Mouse (Mus musculus) embryo, embryonic 10.5 days (tissue): ENCODE measurements around the gene Mrm3.
A peak's percentile ranks its signal among the peaks of the same experiment; 100 is the strongest.

Experiments used
- DNase-seq: peaks from one replicate; pipeline ENCODE4 v3.0.0-alpha.2; 2015; ENCODE audit warnings: low spot score

The Mrm3 gene

DNA sequence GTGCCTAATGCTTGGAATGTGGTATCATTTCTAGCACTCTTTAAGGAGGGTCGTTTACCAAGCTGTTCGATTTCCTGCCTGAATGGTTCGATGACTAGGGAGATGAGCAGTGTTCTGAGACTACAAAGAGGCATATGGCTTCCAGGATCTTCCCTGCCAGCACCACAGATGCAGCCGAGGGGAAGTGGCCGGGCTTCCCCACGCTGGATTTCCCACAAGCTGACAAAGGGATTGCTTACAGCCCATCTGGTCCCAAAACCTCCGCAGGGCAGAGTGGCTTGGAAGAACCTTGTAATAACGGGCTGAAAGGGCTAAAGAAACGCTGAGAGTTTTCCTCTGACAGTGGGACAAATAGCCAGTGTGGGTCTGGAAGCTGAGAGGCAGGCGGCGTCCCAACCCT, 46.9 kb downstream of the Mrm3 start:
- peak; percentile 65 for DNase-seq

DNA sequence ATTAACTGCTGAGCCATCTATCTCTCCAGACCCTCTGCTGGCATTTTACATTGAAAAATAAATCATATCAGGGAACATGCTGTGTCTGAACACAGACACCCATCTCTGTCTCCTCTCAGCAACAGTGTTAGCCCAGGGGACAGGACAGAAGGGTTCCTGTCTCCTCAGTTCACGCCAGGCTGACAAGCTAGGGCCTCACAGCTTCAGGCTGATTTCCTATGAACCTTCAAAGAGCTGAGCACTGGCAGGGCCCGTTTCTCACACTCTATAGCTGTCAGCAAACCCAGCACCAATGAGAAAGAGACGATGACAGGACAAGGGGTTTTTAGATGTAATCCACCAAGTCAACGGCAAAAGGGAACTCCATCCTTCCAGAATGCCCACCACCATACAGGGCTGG, 48.4 kb downstream of the Mrm3 start:
- no peak for DNase-seq

DNA sequence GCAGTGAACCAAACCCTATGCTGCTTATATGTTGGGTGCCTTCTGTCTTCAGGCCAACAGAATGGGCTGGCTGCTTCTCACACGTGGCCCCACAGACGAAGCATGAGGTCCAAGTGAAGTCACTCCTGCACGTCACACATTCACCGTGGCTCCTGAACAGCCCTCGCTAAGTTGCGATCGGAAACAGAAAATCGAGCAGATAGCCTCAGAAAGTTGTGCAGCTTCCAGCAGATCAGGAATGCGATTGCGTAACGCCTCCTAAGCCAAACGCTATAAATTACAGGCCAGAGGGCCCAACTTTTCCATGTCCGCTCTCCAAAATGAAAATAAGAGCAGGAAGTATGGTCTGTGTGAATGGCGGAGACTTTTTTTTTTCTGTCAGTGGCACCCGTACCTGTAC, 48.9 kb downstream of the Mrm3 start:
- DNase-seq = no peak

DNA sequence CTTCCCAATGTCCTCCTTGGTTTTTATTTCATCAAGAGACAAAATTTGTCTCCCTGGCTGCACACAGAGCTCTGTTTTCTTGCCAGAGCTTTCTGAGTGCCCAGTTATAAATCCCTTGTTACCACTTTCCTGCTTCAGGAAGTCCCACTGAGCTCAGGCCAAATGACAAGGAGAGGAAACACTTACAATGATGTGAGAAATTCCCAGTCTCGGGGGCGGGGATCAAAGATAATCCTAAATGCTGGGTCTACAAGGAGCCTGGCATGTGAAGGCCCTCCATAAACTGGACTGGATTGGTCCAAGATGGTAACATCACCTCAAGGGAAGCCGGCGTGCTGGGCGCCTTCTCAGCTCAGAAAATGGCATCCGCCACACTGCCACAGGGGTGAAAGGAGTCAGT, 49.3 kb downstream of the Mrm3 start:
- DNase-seq = no peak

DNA sequence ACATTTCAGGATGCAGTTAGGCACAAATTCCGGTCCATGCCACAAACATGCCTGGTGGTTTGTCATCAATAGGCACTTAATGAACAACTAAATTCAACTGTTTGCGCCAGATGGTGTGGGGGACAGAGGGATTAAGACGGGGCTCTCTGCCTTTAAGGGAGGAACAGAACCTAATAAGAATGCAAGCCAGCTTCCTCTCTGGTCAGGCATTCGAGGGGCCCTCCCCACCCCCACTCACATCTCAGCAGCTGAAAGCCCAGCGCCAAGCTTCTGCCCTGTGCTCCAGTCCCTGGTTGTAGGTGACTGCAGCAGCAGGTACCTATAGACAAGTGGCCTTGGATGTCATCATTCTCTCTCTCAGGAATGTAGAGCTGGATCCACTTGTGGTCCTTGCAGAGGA, 50.6 kb downstream of the Mrm3 start:
- no peak for DNase-seq

DNA sequence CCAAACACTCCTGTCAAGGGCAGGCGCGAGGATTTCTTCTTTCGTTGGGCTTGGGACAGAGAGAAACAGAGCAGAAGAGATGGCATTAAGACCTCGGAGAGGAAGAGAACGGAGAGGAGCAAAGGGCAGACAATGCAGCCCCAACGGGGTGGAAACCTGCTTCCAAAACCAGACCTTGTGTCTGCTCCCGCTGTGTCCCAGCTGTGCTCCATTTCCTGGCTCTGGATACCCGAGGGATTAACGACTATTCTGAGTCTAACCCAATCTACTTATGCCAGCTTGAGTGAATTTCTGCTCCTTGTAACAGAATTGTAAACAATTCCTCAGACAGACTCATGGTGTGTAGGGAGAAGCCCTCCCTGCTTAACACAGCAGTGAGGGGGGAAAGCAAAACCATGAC, 51.3 kb downstream of the Mrm3 start:
- peak; percentile 60 for DNase-seq

DNA sequence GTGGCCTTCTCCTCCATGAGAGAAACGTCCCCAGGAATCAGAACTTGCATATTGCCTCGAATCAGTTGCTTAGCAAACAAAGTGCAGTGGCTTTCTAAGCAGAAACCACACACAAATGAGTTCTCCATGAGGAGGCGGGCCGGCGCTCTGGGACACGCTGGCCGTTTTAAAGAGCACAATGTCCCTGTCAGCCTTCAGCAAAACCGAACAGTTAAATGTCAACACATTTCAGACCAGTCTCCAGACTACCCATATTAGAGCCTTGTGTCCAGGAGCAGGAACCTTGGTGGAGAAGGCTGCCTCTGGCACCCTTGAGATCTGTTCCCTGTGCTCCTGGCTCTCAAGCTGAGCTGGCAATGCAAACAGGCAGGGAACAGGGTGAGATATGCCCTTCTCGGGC, 53.7 kb downstream of the Mrm3 start:
- no peak for DNase-seq

DNA sequence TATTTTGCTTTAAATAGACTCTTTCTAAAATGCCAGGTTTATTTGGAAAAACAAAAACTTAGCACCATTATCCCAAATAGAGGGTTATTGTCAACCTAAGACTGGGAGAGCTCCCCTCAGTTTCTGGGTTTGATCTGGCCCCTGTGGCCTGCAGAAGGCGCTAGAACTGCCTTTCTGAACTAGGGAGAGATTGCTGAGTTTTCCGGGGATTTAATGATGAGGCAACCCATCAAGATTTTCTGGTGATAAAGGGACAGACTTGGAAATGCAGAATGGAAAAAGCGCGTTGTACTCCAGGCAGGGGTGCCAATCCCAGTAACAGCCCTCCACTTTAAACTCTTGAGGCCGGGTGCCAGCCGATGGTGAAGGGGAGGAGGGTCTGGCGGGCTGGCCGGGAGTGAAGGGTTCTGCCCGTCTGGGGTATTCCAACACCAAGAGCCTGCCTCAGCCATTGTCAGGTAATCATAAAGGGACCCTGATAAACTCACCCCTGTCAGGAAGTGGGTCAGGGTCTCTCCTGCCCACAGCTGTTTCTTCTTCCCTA, 55.0 kb downstream of the Mrm3 start:
- no peak for DNase-seq
